ENCODE assay signal across 27 mouse cellular contexts in the genomic region with DNA sequence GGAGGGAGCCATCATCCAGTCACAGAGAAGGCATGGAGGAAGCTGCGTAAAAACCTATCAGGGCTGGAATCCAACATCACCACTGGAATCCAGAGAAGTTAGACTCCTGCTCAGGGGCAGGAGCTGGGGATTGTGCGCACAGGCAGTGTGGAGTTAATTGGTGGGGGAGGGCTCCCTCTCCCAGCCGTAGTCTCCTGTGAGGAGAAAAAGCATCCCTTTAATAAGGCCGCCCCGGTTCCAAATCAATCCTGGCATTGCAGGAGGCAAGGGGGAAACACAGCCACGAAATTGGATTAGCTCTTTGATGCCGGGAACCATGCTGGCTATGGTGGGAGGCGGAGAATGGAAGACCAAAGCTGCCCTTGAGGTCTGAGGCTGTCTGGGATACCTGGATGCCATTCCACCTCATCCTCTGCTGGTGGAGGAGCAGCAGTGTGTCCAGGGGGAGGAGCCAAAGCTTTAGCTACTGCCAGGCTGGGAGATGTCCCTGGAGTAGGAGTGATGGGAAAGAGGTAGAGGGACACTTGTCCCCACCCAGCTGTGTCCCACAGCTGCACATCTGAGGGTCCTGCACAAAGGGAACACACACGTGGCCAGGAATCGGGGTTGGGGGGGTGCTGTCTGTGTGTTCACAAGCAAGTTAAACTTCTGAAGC. TPM values are rescaled to one million over a fixed set of nuclear protein-coding genes. Genes with fewer than 3 reads are reported as not detected.
DNase-seq lines count a peak whose midpoint lies in the region; ATAC-seq and TF ChIP-seq lines count a peak whose summit lies in the region.
"Had no signal": no experiment of that assay in that cellular context is flagged by ENCODE, and none has a peak within 500 bp of the region (broad histone marks: within the 10 kb centered on the region; RNA-seq: fewer than 3 reads in every experiment).

No protein-coding gene starts in this region.

- no peak for DNase-seq in forebrain, postnatal 0 days
- peak; percentile 11 for DNase-seq in MN1 (ENCODE audit: low spot score)
- no peak for DNase-seq in embryo, embryonic 9.5 days (ENCODE audit: extremely low spot score)
- DNase-seq in right cerebral cortex, adult 2 months (ENCODE audit: low spot score in 2 of 2): no peak
- no peak for DNase-seq in right cerebral cortex, postnatal 25 days
- DNase-seq: adrenal gland, postnatal 36 days; cerebellum, adult 11-12 months; cerebellum, postnatal 14 days; gastrocnemius, postnatal 10 days; heart, postnatal 4 days; kidney, postnatal 25 days; liver, postnatal 0 days; retina, postnatal 1 day; thymus, postnatal 36 days had no signal

- H3K4me2 ChIP-seq in forebrain, embryonic 12.5 days: peak overlapping the region; percentile 21; the same call in 1 of the 2 replicates
- H3K4me2 ChIP-seq in forebrain, postnatal 0 days (ENCODE audit: low read depth): no peak overlapping the region
- H3K4me2 ChIP-seq in forebrain, embryonic 15.5 days (replicated peaks): no peak overlapping the region
- H3K4me2 ChIP-seq in midbrain, embryonic 13.5 days (replicated peaks): peak overlapping the region; percentile 19
- H3K4me2 ChIP-seq: embryonic facial prominence, embryonic 13.5 days; intestine, embryonic 15.5 days; limb, embryonic 12.5 days; liver, embryonic 11.5 days; stomach, embryonic 15.5 days had no signal

- H3K9me3 ChIP-seq in forebrain, embryonic 12.5 days: no peaks in the 10 kb centered on the region
- H3K9me3 ChIP-seq in forebrain, postnatal 0 days (ENCODE audit: low read length): no peaks in the 10 kb centered on the region
- H3K9me3 ChIP-seq in forebrain, embryonic 15.5 days: no peaks in the 10 kb centered on the region
- no peaks in the 10 kb centered on the region for H3K9me3 ChIP-seq in midbrain, embryonic 13.5 days
- H3K9me3 ChIP-seq: embryonic facial prominence, embryonic 13.5 days; heart, embryonic 10.5 days; intestine, embryonic 15.5 days; limb, embryonic 12.5 days; stomach, embryonic 15.5 days had no signal

- 6% methylated on average over 10 of the region's 10 CpGs for WGBS in forebrain, embryonic 12.5 days
- 12% methylated on average over 10 of the region's 10 CpGs for WGBS in forebrain, postnatal 0 days
- WGBS in forebrain, embryonic 15.5 days: 6% methylated on average over 10 of the region's 10 CpGs
- 8% methylated on average over 10 of the region's 10 CpGs for WGBS in midbrain, embryonic 13.5 days

- peaks cover 28% of the 10 kb centered on the region for H3K4me1 ChIP-seq in forebrain, embryonic 12.5 days
- no peaks in the 10 kb centered on the region for H3K4me1 ChIP-seq in forebrain, postnatal 0 days (ENCODE audit: insufficient read depth)
- H3K4me1 ChIP-seq in forebrain, embryonic 15.5 days: peaks cover 11% of the 10 kb centered on the region
- peaks cover 34% of the 10 kb centered on the region for H3K4me1 ChIP-seq in midbrain, embryonic 13.5 days (replicated peaks)

- no peak overlapping the region for H3K27ac ChIP-seq in forebrain, embryonic 12.5 days
- no peak overlapping the region for H3K27ac ChIP-seq in forebrain, postnatal 0 days (ENCODE audit: low read depth, low read length)
- H3K27ac ChIP-seq in forebrain, embryonic 15.5 days (replicated peaks): no peak overlapping the region
- peak overlapping the region; percentile 32; the same call in 1 of the 2 replicates for H3K27ac ChIP-seq in midbrain, embryonic 13.5 days
- H3K27ac ChIP-seq: embryonic facial prominence, embryonic 13.5 days; heart, embryonic 10.5 days; intestine, embryonic 15.5 days; limb, embryonic 12.5 days; macrophage; stomach, embryonic 15.5 days had no signal

- no peak overlapping the region for H3K4me3 ChIP-seq in forebrain, embryonic 12.5 days (replicated peaks)
- H3K4me3 ChIP-seq in forebrain, postnatal 0 days (ENCODE audit: low read depth, low read length): no peak overlapping the region
- H3K4me3 ChIP-seq in forebrain, embryonic 15.5 days: no peak overlapping the region
- H3K4me3 ChIP-seq in midbrain, embryonic 13.5 days (replicated peaks): no peak overlapping the region
- H3K4me3 ChIP-seq: embryonic facial prominence, embryonic 13.5 days; erythroblast, embryonic 14.5 days; heart, embryonic 10.5 days; intestine, embryonic 15.5 days; limb, embryonic 12.5 days; stomach, embryonic 15.5 days had no signal

- no peaks in the 10 kb centered on the region for H3K36me3 ChIP-seq in forebrain, embryonic 12.5 days (replicated peaks)
- H3K36me3 ChIP-seq in forebrain, postnatal 0 days (ENCODE audit: insufficient read depth): no peaks in the 10 kb centered on the region
- no peaks in the 10 kb centered on the region for H3K36me3 ChIP-seq in forebrain, embryonic 15.5 days
- H3K36me3 ChIP-seq in midbrain, embryonic 13.5 days: no peaks in the 10 kb centered on the region
- H3K36me3 ChIP-seq: embryonic facial prominence, embryonic 13.5 days; heart, embryonic 10.5 days; intestine, embryonic 15.5 days; limb, embryonic 12.5 days; stomach, embryonic 15.5 days had no signal

- no peak overlapping the region for H3K9ac ChIP-seq in forebrain, embryonic 12.5 days
- H3K9ac ChIP-seq in forebrain, postnatal 0 days: no peak overlapping the region
- H3K9ac ChIP-seq in forebrain, embryonic 15.5 days (replicated peaks): no peak overlapping the region
- H3K9ac ChIP-seq in midbrain, embryonic 13.5 days (replicated peaks): no peak overlapping the region
- H3K9ac ChIP-seq: embryonic facial prominence, embryonic 13.5 days; intestine, embryonic 15.5 days; limb, embryonic 12.5 days; liver, postnatal 0 days; stomach, embryonic 15.5 days had no signal

- TF ChIP-seq CTCF in forebrain, postnatal 0 days (IDR thresholded peaks at IDR 0.05; ENCODE audit: low read depth): no peak

- peaks cover 62% of the 10 kb centered on the region for H3K27me3 ChIP-seq in forebrain, embryonic 12.5 days
- H3K27me3 ChIP-seq in forebrain, postnatal 0 days (ENCODE audit: insufficient read depth, low read length): peaks cover 8% of the 10 kb centered on the region
- peaks cover 7% of the 10 kb centered on the region for H3K27me3 ChIP-seq in forebrain, embryonic 15.5 days
- peaks cover 35% of the 10 kb centered on the region for H3K27me3 ChIP-seq in midbrain, embryonic 13.5 days
- H3K27me3 ChIP-seq: Patski had no signal

- ATAC-seq in forebrain, embryonic 12.5 days (ENCODE audit: low FRiP score): no peak
- ATAC-seq in forebrain, postnatal 0 days: no peak
- ATAC-seq in forebrain, embryonic 15.5 days (replicated peaks): 0 out of 2 replicates have a peak, but pooled peaks have one; percentile 29
- ATAC-seq in midbrain, embryonic 13.5 days: peak; percentile 74
- ATAC-seq: intestine, embryonic 15.5 days; liver, postnatal 0 days; lung, postnatal 0 days; Patski had no signal

RNA-seq across cellular contexts. Expression of a gene that starts 7.3 kb away (rescaled TPM):
- 0.95 and 1.2 TPM in 2 replicates for polyA plus RNA-seq in forebrain, embryonic 12.5 days (2016; fragmentation: Nextera tagmentation; extraction: Ambion mirVana)
- 1.1 and 1.3 TPM in 2 replicates for total RNA-seq in forebrain, postnatal 0 days (2014; rRNA removed)
- 1.2 and 1.6 TPM in 2 replicates for polyA plus RNA-seq in forebrain, postnatal 0 days (2015; fragmentation: Nextera tagmentation; extraction: Ambion mirVana)
- 1.2 and 1.8 TPM in 2 replicates for polyA plus RNA-seq in forebrain, embryonic 15.5 days (2015; fragmentation: Nextera tagmentation; extraction: Ambion mirVana)
- 2.3 and 2.4 TPM in 2 replicates for polyA plus RNA-seq in midbrain, embryonic 13.5 days (2015; fragmentation: Nextera tagmentation; extraction: Ambion mirVana)
- polyA plus RNA-seq: liver, postnatal 0 days; macrophage had no signal

Comparison
In these comparisons a context has a peak if more than half of its experiments do, and no peak if none do; other contexts are left out.
1. ATAC-seq: peak in forebrain, embryonic 15.5 days (single experiment) and midbrain, embryonic 13.5 days (single experiment); none in forebrain, embryonic 12.5 days (single experiment) and forebrain, postnatal 0 days (single experiment).
2. H3K4me2 ChIP-seq: peak in forebrain, embryonic 12.5 days (single experiment) and midbrain, embryonic 13.5 days (single experiment); none in forebrain, postnatal 0 days (single experiment) and forebrain, embryonic 15.5 days (single experiment).